Mouse (Mus musculus): ENCODE data around the gene Tmod4. TPM values are rescaled to one million over a fixed set of nuclear protein-coding genes. Genes with fewer than 3 reads are reported as not detected.

Gene Tmod4
- total and polyA plus RNA-seq, 3 experiments = 0.47 to 0.81 TPM; not detected in 1

- in situ Hi-C loops (cut with MboI; ENCODE audit: low pct_ligation_motif_present, low pct_unique_long_range_greater_than_20kb, low sequenced_read_pairs) = no loop called here
- H3K4me3 ChIP-seq (replicated peaks in 1 of 3; ENCODE audit: low read depth in 2 of 3, low read length in 2 of 3, poor library complexity in 1 of 3) = peak overlapping the region; percentile 94 to 97 (median 94)
- peaks cover 3 to 21% of the 10 kb centered on the region in 2 experiments; a peak in 3 of 4 replicates for H3K4me1 ChIP-seq (ENCODE audit: control insufficient read depth in 1 of 2, insufficient read depth in 2 of 2)
- peak overlapping the region; percentile 100 for H3K4me2 ChIP-seq (ENCODE audit: insufficient read depth, low read depth, poor library complexity, severe bottlenecking)
- peak; percentile 18 for DNase-seq (ENCODE audit: extremely low read depth)
- TF ChIP-seq JUND (conservative IDR thresholded peaks at IDR 0.05; ENCODE audit: low read depth, low read length) (no peak), MXI1 (IDR thresholded peaks at IDR 0.05; ENCODE audit: low read depth, low read length) (peak; percentile 44; the same call in 1 of the 2 replicates), E2F4 (IDR thresholded peaks at IDR 0.05; ENCODE audit: insufficient replicate concordance, low read depth, low read length) (no peak), KAT2A (IDR thresholded peaks at IDR 0.05; ENCODE audit: insufficient replicate concordance, low read length) (no peak), TBP (conservative IDR thresholded peaks at IDR 0.05; ENCODE audit: low read depth, low read length) (no peak), MAZ (IDR thresholded peaks at IDR 0.05; ENCODE audit: low read depth, low read length) (no peak), UBTF (IDR thresholded peaks at IDR 0.05; ENCODE audit: low read depth, low read length) (no peak), POLR2AphosphoS2 (IDR thresholded peaks at IDR 0.05; ENCODE audit: low read depth, low read length) (no peak), EP300 (IDR thresholded peaks at IDR 0.05; ENCODE audit: low read length) (no peak), MEF2A (IDR thresholded peaks at IDR 0.05; ENCODE audit: borderline replicate concordance, low read depth, low read length) (no peak), SIN3A (IDR thresholded peaks at IDR 0.05; ENCODE audit: low read length) (peak; percentile 43), NRF1 (IDR thresholded peaks at IDR 0.05; ENCODE audit: low read depth, low read length) (no peak), SMC3 (IDR thresholded peaks at IDR 0.05; ENCODE audit: low read depth, low read length) (no peak)
- H3K27me3 ChIP-seq (replicated peaks) = no peaks in the 10 kb centered on the region
- peaks cover 51% of the 10 kb centered on the region for H3K79me2 ChIP-seq (replicated peaks; ENCODE audit: control insufficient read depth, extremely low read depth, insufficient read depth, poor library complexity, severe bottlenecking)
- H3K36me3 ChIP-seq (replicated peaks in 1 of 2; ENCODE audit: control insufficient read depth in 1 of 2, insufficient read depth in 1 of 2, low read length in 1 of 2) = peaks cover 0 to 25% of the 10 kb centered on the region in 2 experiments
- H3K9me3 ChIP-seq (replicated peaks; ENCODE audit: low read length) = no peaks in the 10 kb centered on the region
- H3K27ac ChIP-seq (ENCODE audit: insufficient read depth, low read depth) = peak overlapping the region; percentile 5; the same call in 1 of the 2 replicates
- H3K9ac ChIP-seq (ENCODE audit: insufficient read depth, low read depth) = peak overlapping the region; percentile 85
- dilution Hi-C loops (cut with MboI; ENCODE audit: extremely low pct_ligation_motif_present, extremely low pct_unique_long_range_greater_than_20kb, low sequenced_read_pairs) = no loop called here
These were observed 18.5 kb upstream of the Tmod4 start for GRCm38 (mm10) chr3:95105586-95106337.

DNA sequence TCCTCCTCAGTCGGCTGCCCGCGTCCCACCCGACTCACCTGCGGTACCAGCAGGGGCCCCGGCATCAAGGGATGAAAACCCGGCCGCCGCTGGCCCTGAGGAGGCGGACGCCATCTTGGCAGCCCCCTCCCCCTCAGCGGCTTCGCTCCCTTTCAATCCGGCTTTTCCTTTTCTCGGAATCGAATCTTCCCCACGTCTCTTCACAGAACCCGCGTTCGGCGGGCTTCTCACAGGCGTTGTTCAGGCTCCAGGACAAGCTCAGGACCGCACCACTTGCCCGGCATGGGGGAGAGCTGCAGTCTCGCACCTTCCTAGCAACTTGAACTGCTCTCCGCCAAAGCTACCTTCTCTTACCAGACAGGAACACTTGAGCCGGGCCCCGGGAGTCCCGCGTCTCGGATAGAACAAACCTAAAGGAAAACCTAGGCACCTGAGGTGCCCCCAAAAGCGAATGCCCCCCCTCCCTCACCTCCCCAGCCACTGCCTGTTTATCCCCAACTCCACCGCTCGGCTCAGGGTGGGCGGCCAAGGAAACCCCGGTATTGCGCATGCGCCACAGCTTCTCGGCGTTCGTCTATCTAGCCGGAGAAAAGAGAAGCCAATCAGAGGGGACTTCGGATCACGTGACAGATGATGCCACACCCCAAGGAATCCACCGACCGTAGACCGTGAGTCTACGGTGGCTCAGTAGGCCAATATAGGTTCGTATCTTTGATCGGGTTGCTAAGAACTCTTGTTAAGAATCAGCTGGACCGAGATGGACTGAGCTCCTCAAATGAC lies 17.7 kb upstream of the Tmod4 start, which contains the start of gene Pip5k1a:
Gene Pip5k1a (minus strand): TSS at position 593 of the 780 bp plus-strand sequence.
- Histone ChIP-seq H3K4me1 (ENCODE audit: control insufficient read depth in 1 of 2, insufficient read depth in 2 of 2) (peaks cover 3 to 18% of the 10 kb centered on the region in 2 experiments; a peak in 3 of 4 replicates), H3K79me2 (replicated peaks; ENCODE audit: control insufficient read depth, extremely low read depth, insufficient read depth, poor library complexity, severe bottlenecking) (peaks cover 44% of the 10 kb centered on the region), H3K36me3 (replicated peaks in 1 of 2; ENCODE audit: control insufficient read depth in 1 of 2, insufficient read depth in 1 of 2, low read length in 1 of 2) (peaks cover 0 to 18% of the 10 kb centered on the region in 2 experiments), H3K4me2 (ENCODE audit: insufficient read depth, low read depth, poor library complexity, severe bottlenecking) (peak within 1 kb of the TSS; percentile 100), H3K9ac (ENCODE audit: insufficient read depth, low read depth) (peak within 1 kb of the TSS; percentile 88), H3K4me3 (replicated peaks in 1 of 3; ENCODE audit: low read depth in 2 of 3, low read length in 2 of 3, poor library complexity in 1 of 3) (peak within 1 kb of the TSS; percentile 94 to 97 (median 94)), H3K27me3 (replicated peaks) (no peaks in the 10 kb centered on the region), H3K9me3 (replicated peaks; ENCODE audit: low read length) (no peaks in the 10 kb centered on the region), H3K27ac (ENCODE audit: insufficient read depth, low read depth) (peak within 1 kb of the TSS; percentile 5; the same call in 1 of the 2 replicates)
- DNase-seq (ENCODE audit: extremely low read depth) = peak; percentile 99
- in situ Hi-C loops (cut with MboI; ENCODE audit: low pct_ligation_motif_present, low pct_unique_long_range_greater_than_20kb, low sequenced_read_pairs) = no loop called here
- dilution Hi-C loops (cut with MboI; ENCODE audit: extremely low pct_ligation_motif_present, extremely low pct_unique_long_range_greater_than_20kb, low sequenced_read_pairs) = no loop called here
- no peak for TF ChIP-seq RCOR1 (conservative IDR thresholded peaks at IDR 0.05; ENCODE audit: low read depth, low read length)
- no peak; the same call in 1 of the 2 replicates for TF ChIP-seq MEF2A (IDR thresholded peaks at IDR 0.05; ENCODE audit: borderline replicate concordance, low read depth, low read length)
- TF ChIP-seq NRF1 (IDR thresholded peaks at IDR 0.05; ENCODE audit: low read depth, low read length) = peak; percentile 97
- TF ChIP-seq NELFE (IDR thresholded peaks at IDR 0.05; ENCODE audit: low read depth, low read length) = peak; percentile 77
- TF ChIP-seq KAT2A (IDR thresholded peaks at IDR 0.05; ENCODE audit: insufficient replicate concordance, low read length) = peak; percentile 42; the same call in 1 of the 2 replicates
- peak; percentile 41; the same call in 1 of the 2 replicates for TF ChIP-seq IRF4 (IDR thresholded peaks at IDR 0.05; ENCODE audit: low read depth, low read length)
- peak; percentile 96 for TF ChIP-seq MAX (IDR thresholded peaks at IDR 0.05; ENCODE audit: low read length)
- TF ChIP-seq ZC3H11A (IDR thresholded peaks at IDR 0.05; ENCODE audit: low read depth, low read length) = no peak
- no peak for TF ChIP-seq MYC (IDR thresholded peaks at IDR 0.05; ENCODE audit: low read depth, low read length)
- no peak for TF ChIP-seq CTCF (conservative IDR thresholded peaks at IDR 0.05 in 1 of 2, IDR thresholded peaks at IDR 0.05 in 1 of 2; ENCODE audit: low read depth in 2 of 2, low read length in 2 of 2)
- no peak for TF ChIP-seq JUN (IDR thresholded peaks at IDR 0.05; ENCODE audit: insufficient read depth, low read depth, low read length)
- TF ChIP-seq POLR2AphosphoS2 (IDR thresholded peaks at IDR 0.05; ENCODE audit: low read depth, low read length) = no peak; the same call in 1 of the 2 replicates
- no peak for TF ChIP-seq ZKSCAN1 (IDR thresholded peaks at IDR 0.05; ENCODE audit: borderline replicate concordance, low read depth, low read length)
- no peak for TF ChIP-seq E2F4 (IDR thresholded peaks at IDR 0.05; ENCODE audit: insufficient replicate concordance, low read depth, low read length)
- peak; percentile 98 for TF ChIP-seq USF1 (IDR thresholded peaks at IDR 0.05; ENCODE audit: low read depth, low read length)
- TF ChIP-seq PAX5 (IDR thresholded peaks at IDR 0.05; ENCODE audit: low read length) = no peak
- TF ChIP-seq ZNF384 (IDR thresholded peaks at IDR 0.05; ENCODE audit: low read depth, low read length) = no peak
- TF ChIP-seq JUND (conservative IDR thresholded peaks at IDR 0.05; ENCODE audit: low read depth, low read length) = no peak
- no peak for TF ChIP-seq ZMIZ1 (IDR thresholded peaks at IDR 0.05; ENCODE audit: low read depth, low read length)
- TF ChIP-seq CHD1 (IDR thresholded peaks at IDR 0.05; ENCODE audit: low read depth, low read length) = peak; percentile 60; the same call in 1 of the 2 replicates
